Mouse (Mus musculus) thymus, adult 2 months (tissue): ENCODE measurements around the gene Rapgef5. TPM values are rescaled to one million over a fixed set of nuclear protein-coding genes. Genes with fewer than 3 reads are reported as not detected.

Experiments
- DNase-seq: peaks from one replicate; pipeline ENCODE4 v3.0.0; 2021
- H3K27ac ChIP-seq: fragments of 200-500 bp; 2 replicates; pipeline ENCODE4 v1.5.1; 2012; ENCODE audit warnings: low read length, control low read depth; ENCODE audit not compliant: control insufficient read depth, insufficient read depth
- H3K27me3 ChIP-seq: fragments of 200-500 bp; 2 replicates; pipeline ENCODE4 v1.6.1; 2012; ENCODE audit warnings: mild to moderate bottlenecking, low read length, moderate library complexity, mixed read lengths; ENCODE audit not compliant: control insufficient read depth, insufficient read depth
- H3K36me3 ChIP-seq: fragments of 200-500 bp; 2 replicates; pipeline ENCODE4 v1.6.1; 2012; ENCODE audit warnings: mild to moderate bottlenecking, low read length, moderate library complexity; ENCODE audit not compliant: control insufficient read depth, insufficient read depth
- H3K4me1 ChIP-seq: fragments of 200-500 bp; replicated peaks from 2 replicates; pipeline ENCODE4 v1.6.1; 2012; ENCODE audit warnings: low read length; ENCODE audit not compliant: control insufficient read depth, insufficient read depth
- H3K4me3 ChIP-seq: fragments of 200-500 bp; 2 replicates; pipeline ENCODE4 v1.5.1; 2012; ENCODE audit warnings: mild to moderate bottlenecking, low read length, control low read depth, moderate library complexity; ENCODE audit not compliant: control insufficient read depth, insufficient read depth
- CTCF ChIP-seq: fragments of 200-500 bp; IDR thresholded peaks from 2 replicates; pipeline ENCODE4 v1.5.1; 2012; ENCODE audit warnings: mild to moderate bottlenecking, control low read depth, low read length, moderate library complexity, borderline replicate concordance; ENCODE audit not compliant: control insufficient read depth, poor library complexity, insufficient read depth; ENCODE audit errors: extremely low read depth
- POLR2A ChIP-seq: fragments of 200-500 bp; IDR thresholded peaks from 2 replicates; pipeline ENCODE4 v1.6.1; 2012; ENCODE audit warnings: mild to moderate bottlenecking, low read length, control low read depth, moderate library complexity; ENCODE audit not compliant: control insufficient read depth, poor library complexity, insufficient read depth; ENCODE audit errors: extremely low read depth
- WGBS: fragments of 180-500 bp; shearing (Covaris S2); methylation state at CpG from one replicate; pipeline ENCODE4 v1.1.7; 2018; 5-methylcytosine and 5-hydroxymethylcytosine counted together
- polyA plus RNA-seq: library from polyadenylated mRNA; depleted of rRNA; stranded (reverse); fragments of >200 nt; gene quantifications from 2 replicates; pipeline ENCODE4 v1.2.3, GENCODE M21; 2012

The Rapgef5 gene
- polyA plus RNA-seq, 1 experiment = 5.6 TPM

- WGBS = 90% methylated on average over 4 of the region's 4 CpGs
- TF ChIP-seq CTCF (no peak), POLR2A (no peak)
- H3K36me3 ChIP-seq = no peaks in the 10 kb centered on the region
- no peaks in the 10 kb centered on the region for H3K27me3 ChIP-seq
- DNase-seq = no peak
- H3K4me1 ChIP-seq = no peaks in the 10 kb centered on the region
- H3K4me3 ChIP-seq = no peak overlapping the region
- no peak overlapping the region for H3K27ac ChIP-seq
Observed at GRCm38 (mm10) chr12:117486118-117487057, 29.9 kb upstream of the Rapgef5 start.

DNA sequence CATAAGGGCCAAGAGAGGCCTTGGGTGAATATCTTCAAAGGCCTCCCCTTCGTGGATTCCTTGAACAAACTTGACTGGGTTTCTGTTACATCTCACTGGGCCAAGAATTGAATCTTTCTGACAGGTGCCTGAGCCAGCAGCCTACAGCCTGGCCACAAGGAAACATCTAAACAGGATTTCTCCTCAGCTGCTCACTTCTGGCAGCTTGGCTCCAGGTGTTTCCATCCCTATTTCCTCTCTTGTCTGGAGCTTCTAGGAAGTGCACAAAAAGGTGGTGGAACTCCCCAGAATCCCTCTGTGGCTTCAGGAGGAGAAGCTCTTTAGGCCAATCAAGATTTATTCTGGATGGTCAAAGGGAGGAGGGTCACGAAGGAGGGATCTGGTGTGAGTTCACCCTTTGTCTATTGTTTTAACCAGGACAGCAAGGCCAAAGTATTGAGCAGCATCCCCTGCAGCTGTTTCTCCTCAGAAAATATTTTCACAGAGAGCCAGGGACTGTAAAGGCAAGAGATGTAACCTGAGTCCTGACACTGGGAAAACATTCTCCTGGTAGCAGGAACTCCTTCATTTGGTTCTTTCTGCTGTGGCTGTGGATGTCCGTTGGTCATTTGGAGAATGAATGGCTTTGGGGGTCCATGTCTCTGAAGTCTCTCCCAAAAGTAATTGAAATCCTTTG lies 19.6 kb upstream of the Rapgef5 start:
- H3K4me1 ChIP-seq = no peaks in the 10 kb centered on the region
- no peak overlapping the region for H3K4me3 ChIP-seq
- H3K36me3 ChIP-seq = no peaks in the 10 kb centered on the region
- 83% methylated on average over 3 of the region's 3 CpGs for WGBS
- no peak for TF ChIP-seq CTCF
- no peak for TF ChIP-seq POLR2A
- DNase-seq = no peak
- H3K27ac ChIP-seq = no peak overlapping the region
- H3K27me3 ChIP-seq = no peaks in the 10 kb centered on the region

DNA sequence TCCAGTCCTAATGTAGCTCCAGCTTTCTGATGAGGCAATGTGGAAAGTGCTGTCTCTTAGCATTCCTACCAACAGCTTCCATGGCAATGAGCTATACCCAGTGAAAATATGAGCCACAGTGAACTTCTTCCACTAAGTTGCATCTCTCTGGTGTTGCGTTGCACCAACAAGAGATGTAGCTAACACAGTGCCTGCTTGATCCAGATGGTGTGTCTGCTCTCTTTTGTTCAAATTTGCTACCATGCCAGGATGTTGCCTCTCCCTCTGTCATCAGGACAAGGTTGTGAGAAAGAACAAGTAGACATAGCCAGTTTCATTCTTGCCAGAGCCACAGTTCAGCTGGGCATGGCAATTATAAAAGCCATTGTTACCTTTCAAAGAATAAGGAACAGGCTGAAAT lies 18.9 kb upstream of the Rapgef5 start:
- no peak overlapping the region for H3K4me3 ChIP-seq
- no peaks in the 10 kb centered on the region for H3K27me3 ChIP-seq
- no peaks in the 10 kb centered on the region for H3K4me1 ChIP-seq
- no peak for DNase-seq
- no peaks in the 10 kb centered on the region for H3K36me3 ChIP-seq
- H3K27ac ChIP-seq = no peak overlapping the region
- TF ChIP-seq POLR2A = no peak
- no peak for TF ChIP-seq CTCF
- WGBS = 100% methylated on average over 1 of the region's 1 CpGs

DNA sequence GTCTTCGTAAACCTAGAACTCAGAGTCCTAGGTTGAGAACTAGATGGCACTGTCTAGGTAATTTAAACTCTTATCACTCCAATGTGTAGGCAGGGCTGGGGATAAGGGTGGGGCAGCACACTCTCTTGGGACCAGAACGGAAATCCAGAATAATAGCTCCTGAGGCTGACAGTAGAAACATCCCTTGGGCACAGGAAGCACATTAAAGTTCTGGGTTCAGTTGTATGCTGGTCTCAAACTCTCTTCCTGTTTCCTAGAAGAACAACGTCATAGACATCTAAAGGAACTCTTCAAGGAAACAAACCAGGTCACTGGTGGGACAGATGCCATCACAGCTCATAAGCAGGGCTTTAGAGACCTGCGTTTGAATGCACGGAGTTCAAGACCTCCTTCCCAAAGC lies 17.0 kb upstream of the Rapgef5 start:
- no peak overlapping the region for H3K27ac ChIP-seq
- no peak for DNase-seq
- no peaks in the 10 kb centered on the region for H3K4me1 ChIP-seq
- 74% methylated on average over 5 of the region's 5 CpGs for WGBS
- no peak overlapping the region for H3K4me3 ChIP-seq
- TF ChIP-seq CTCF = no peak
- no peak for TF ChIP-seq POLR2A
- H3K36me3 ChIP-seq = no peaks in the 10 kb centered on the region
- no peaks in the 10 kb centered on the region for H3K27me3 ChIP-seq

GRCm38 (mm10) chr12:117501180-117501579 lies 15.1 kb upstream of the Rapgef5 start:
- no peaks in the 10 kb centered on the region for H3K4me1 ChIP-seq
- no peak for TF ChIP-seq CTCF
- TF ChIP-seq POLR2A = no peak
- H3K27me3 ChIP-seq = no peaks in the 10 kb centered on the region
- no peaks in the 10 kb centered on the region for H3K36me3 ChIP-seq
- H3K4me3 ChIP-seq = no peak overlapping the region
- 89% methylated on average over 4 of the region's 4 CpGs for WGBS
- DNase-seq = no peak
- no peak overlapping the region for H3K27ac ChIP-seq

DNA sequence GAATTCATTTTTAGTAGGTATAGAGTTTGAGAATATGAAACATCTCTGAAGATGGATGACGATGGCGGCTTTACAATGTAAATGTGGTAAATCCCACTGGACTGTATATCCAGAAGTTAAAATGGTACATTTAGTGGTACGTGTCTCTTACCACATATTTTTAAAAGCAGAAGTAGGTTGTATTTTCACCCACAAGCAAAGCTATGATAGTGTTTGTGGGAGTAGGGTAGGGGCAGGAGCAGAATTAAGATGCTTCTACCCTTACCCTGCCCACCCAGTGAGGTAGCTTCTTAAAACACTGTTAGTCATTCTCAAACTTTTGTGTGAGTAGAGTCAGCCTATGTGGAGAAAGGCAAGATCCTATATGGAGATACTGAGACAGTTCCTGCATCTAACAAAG lies 13.4 kb upstream of the Rapgef5 start:
- Histone ChIP-seq H3K4me3 (no peak overlapping the region), H3K36me3 (no peaks in the 10 kb centered on the region), H3K4me1 (no peaks in the 10 kb centered on the region), H3K27me3 (no peaks in the 10 kb centered on the region), H3K27ac (no peak overlapping the region)
- DNase-seq = no peak
- TF ChIP-seq CTCF (no peak), POLR2A (no peak)
- WGBS = 83% methylated on average over 3 of the region's 3 CpGs

GRCm38 (mm10) chr12:117505163-117505562 lies 11.1 kb upstream of the Rapgef5 start:
- Histone ChIP-seq H3K36me3 (no peaks in the 10 kb centered on the region), H3K27me3 (no peaks in the 10 kb centered on the region), H3K4me3 (no peak overlapping the region), H3K4me1 (no peaks in the 10 kb centered on the region), H3K27ac (no peak overlapping the region)
- WGBS = 70% methylated on average over 2 of the region's 2 CpGs
- TF ChIP-seq CTCF = no peak
- no peak for TF ChIP-seq POLR2A
- DNase-seq = no peak
